Mouse (Mus musculus) thymus, adult 2 months (tissue): ENCODE data around the gene Bcl11b.

Experiments used
- CTCF ChIP-seq: fragments of 200-500 bp; IDR thresholded peaks from 2 replicates; pipeline ENCODE4 v1.5.1; 2012; ENCODE audit warnings: mild to moderate bottlenecking, control low read depth, low read length, moderate library complexity, borderline replicate concordance; ENCODE audit not compliant: control insufficient read depth, poor library complexity, insufficient read depth; ENCODE audit errors: extremely low read depth
- POLR2A ChIP-seq: fragments of 200-500 bp; IDR thresholded peaks from 2 replicates; pipeline ENCODE4 v1.6.1; 2012; ENCODE audit warnings: mild to moderate bottlenecking, low read length, control low read depth, moderate library complexity; ENCODE audit not compliant: control insufficient read depth, poor library complexity, insufficient read depth; ENCODE audit errors: extremely low read depth

DNA sequence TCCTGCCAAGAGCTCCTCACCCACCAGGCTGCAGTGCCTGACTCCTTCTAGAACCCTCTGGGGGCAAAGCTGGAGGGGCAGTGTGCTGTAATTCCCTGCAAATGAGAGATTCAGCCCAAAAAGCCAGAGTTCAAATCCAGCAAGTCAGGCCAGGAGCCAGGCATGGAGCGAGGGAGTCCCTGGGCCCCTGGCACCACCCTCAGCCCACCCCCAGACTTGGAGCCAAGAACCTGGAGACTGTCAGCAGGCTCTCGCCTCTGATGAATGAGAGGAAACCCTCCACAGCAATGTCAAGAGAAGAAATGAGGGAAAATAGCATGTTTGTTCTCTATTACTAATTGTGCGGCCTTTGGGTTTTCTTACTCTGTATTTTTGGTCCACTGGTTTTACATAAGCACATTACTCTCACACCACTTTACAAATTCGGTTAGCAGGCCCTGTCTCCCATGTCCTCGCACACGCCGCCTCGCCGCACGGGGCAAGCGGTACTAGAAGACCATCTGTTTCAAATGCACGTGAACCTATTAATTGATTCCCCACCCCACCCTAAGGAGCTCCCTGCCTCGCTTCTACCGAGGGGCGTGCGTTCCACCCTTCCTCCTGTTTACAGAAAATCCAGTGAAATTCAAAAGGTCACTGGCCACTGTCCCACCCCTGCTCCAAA, 124.2 kb downstream of the Bcl11b start:
- no peak for TF ChIP-seq CTCF
- no peak for TF ChIP-seq POLR2A
